Mouse (Mus musculus) cerebellum, postnatal 36 days (tissue): ENCODE measurements around the gene 1190005I06Rik.

ENCODE experiments used
- DNase-seq, 2 experiments: peaks; one replicate each; pipeline ENCODE4 v3.0.0; 2021 to 2022; ENCODE audit warnings: mixed read lengths in 2 of 2

1190005I06Rik gene

GRCm38 (mm10) chr8:120619235-120620180, 27.9 kb downstream of the 1190005I06Rik start:
- DNase-seq: no peak

- peak; percentile 67 to 76 for DNase-seq
Measured at GRCm38 (mm10) chr8:120618110-120618509, 29.3 kb downstream of the 1190005I06Rik start.

GRCm38 (mm10) chr8:120616663-120617626, 30.5 kb downstream of the 1190005I06Rik start:
- no peak for DNase-seq

GRCm38 (mm10) chr8:120614491-120614890, 32.9 kb downstream of the 1190005I06Rik start:
- DNase-seq: no peak

GRCm38 (mm10) chr8:120610824-120611223, 36.6 kb downstream of the 1190005I06Rik start:
- no peak for DNase-seq

- peak; percentile 79 to 85 for DNase-seq
Measured at GRCm38 (mm10) chr8:120607885-120608284, 39.5 kb downstream of the 1190005I06Rik start.

- no peak for DNase-seq
Measured at GRCm38 (mm10) chr8:120607460-120607859, 40.0 kb downstream of the 1190005I06Rik start.

GRCm38 (mm10) chr8:120602672-120603071, 44.8 kb downstream of the 1190005I06Rik start:
- no peak for DNase-seq

- DNase-seq: peak; percentile 84 to 88
Measured at GRCm38 (mm10) chr8:120599504-120599903, 47.9 kb downstream of the 1190005I06Rik start.

GRCm38 (mm10) chr8:120598579-120598978, 48.9 kb downstream of the 1190005I06Rik start:
- peak; percentile 61 to 68 for DNase-seq

GRCm38 (mm10) chr8:120595963-120596362, 51.5 kb downstream of the 1190005I06Rik start:
- peak; percentile 70 to 77 for DNase-seq

- DNase-seq: no peak
Measured at GRCm38 (mm10) chr8:120594571-120594970, 52.9 kb downstream of the 1190005I06Rik start.

GRCm38 (mm10) chr8:120591587-120592292, 55.7 kb downstream of the 1190005I06Rik start:
- peak; percentile 53 to 61 for DNase-seq

- peak in 1 of 2 experiments; percentile 52 for DNase-seq
Measured at GRCm38 (mm10) chr8:120589921-120590320, 57.5 kb downstream of the 1190005I06Rik start.

- DNase-seq: peak; percentile 98
Measured at GRCm38 (mm10) chr8:120588908-120589771, 58.3 kb downstream of the 1190005I06Rik start, which contains the start of gene Gins2. Gins2 (minus strand) TSS chr8:120589304.

GRCm38 (mm10) chr8:120585521-120585920, 61.9 kb downstream of the 1190005I06Rik start:
- no peak for DNase-seq

GRCm38 (mm10) chr8:120581811-120582210, 65.6 kb downstream of the 1190005I06Rik start:
- no peak for DNase-seq

- DNase-seq: no peak
Measured at GRCm38 (mm10) chr8:120581329-120581728, 66.1 kb downstream of the 1190005I06Rik start.

GRCm38 (mm10) chr8:120580336-120581000, 67.0 kb downstream of the 1190005I06Rik start:
- no peak for DNase-seq

- peak in 1 of 2 experiments; percentile 53 for DNase-seq
Measured at GRCm38 (mm10) chr8:120577821-120578220, 69.6 kb downstream of the 1190005I06Rik start.

- DNase-seq: no peak
Measured at GRCm38 (mm10) chr8:120575801-120576200, 71.6 kb downstream of the 1190005I06Rik start.
